Mouse (Mus musculus): ENCODE measurements at regions not wholly inside any gene's neighbourhood (a gene's known extent, or its start where the extent isn't known, plus 50 kb on each side); places are given as distances from the start of the nearest gene placed in this dataset.

DNA sequence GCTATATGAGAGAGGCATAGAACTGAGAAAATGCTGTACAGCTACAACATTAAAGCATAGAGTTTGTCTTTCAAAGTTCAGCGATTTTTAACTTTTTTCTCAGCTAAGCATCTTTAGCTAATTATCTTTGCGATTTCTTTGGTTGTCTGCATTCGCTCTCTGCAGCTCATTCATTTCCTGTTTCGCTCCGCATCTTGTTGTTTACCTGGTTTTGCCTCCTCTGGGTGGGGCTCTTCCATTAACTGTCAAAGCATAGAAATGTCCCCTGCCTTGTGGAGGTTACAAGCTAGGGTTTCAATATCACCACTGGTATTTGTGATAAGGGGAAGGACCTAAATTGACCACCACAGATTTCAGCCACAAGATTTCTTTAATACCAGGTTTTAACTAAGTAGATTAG, 115.5 kb upstream of the Atp1b1 start:
- TF ChIP-seq CTCF (IDR thresholded peaks at IDR 0.05; ENCODE audit: extremely low read depth, insufficient read depth, insufficient read length, insufficient replicate concordance), result no peak
- TF ChIP-seq POLR2A (IDR thresholded peaks at IDR 0.05; ENCODE audit: low read depth, low read length), result no peak
